Mouse (Mus musculus) kidney, adult 2 months (tissue): Measurements from ENCODE around the gene Tacr3.

Experiments used
- CTCF ChIP-seq: fragments of 200-500 bp; conservative IDR thresholded peaks from 2 replicates; pipeline ENCODE4 v1.5.1; 2011; ENCODE audit warnings: low read depth, mild to moderate bottlenecking, control low read depth, low read length, moderate library complexity, mixed read lengths; ENCODE audit not compliant: insufficient read depth, insufficient read length
- POLR2A ChIP-seq: fragments of 200-500 bp; IDR thresholded peaks from one replicate; pipeline ENCODE4 v1.6.1; 2011; ENCODE audit warnings: low read depth, low read length, control low read depth

DNA sequence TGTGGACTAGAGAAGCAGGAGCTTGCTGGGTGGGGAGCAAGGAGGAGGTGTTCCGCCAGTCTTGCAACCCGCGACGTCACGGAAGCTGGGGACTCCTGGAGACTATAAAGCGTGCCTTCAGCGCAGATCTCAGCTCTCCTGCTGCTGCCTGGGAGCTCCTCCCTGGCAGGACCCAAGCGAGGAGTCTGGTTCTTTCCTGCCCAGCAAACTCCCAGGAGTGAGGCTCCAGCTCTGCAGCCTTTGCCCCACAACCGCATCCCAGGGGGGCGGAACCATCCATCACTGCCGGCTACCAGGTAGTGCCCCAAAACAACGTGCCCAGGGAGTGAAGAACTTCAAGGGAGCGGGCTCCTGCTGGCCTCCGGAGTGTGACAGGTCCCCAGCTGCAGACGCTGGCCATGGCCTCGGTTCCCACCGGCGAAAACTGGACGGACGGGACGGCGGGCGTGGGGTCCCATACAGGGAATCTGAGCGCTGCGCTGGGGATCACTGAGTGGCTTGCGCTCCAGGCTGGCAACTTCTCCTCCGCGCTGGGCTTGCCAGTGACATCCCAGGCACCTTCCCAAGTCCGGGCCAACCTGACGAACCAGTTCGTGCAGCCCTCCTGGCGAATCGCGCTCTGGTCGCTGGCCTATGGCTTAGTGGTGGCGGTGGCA is at the start of gene Tacr3:
- TF ChIP-seq POLR2A (no peak), CTCF (no peak)
